Mouse (Mus musculus): ENCODE data around the gene Hsf5.

The Hsf5 gene

GRCm38 (mm10) chr11:87639206-87639605, 22.2 kb downstream of the Hsf5 start:
- DNase-seq (ENCODE audit: low spot score), result no peak

GRCm38 (mm10) chr11:87642865-87643264, 25.9 kb downstream of the Hsf5 start:
- DNase-seq (ENCODE audit: low spot score), result no peak

- DNase-seq (ENCODE audit: low spot score), result no peak
Observed at GRCm38 (mm10) chr11:87654693-87655092, 37.7 kb downstream of the Hsf5 start.

GRCm38 (mm10) chr11:87659216-87659615, 42.3 kb downstream of the Hsf5 start:
- DNase-seq (ENCODE audit: low spot score), result no peak

- peak; percentile 74 for DNase-seq (ENCODE audit: low spot score)
Observed at GRCm38 (mm10) chr11:87662407-87662806, 45.4 kb downstream of the Hsf5 start, which contains the start of gene Rnf43. Gene Rnf43 (plus strand): TSS chr11:87662722.

GRCm38 (mm10) chr11:87662822-87663221, 45.9 kb downstream of the Hsf5 start:
- DNase-seq (ENCODE audit: low spot score), result no peak

- no peak for DNase-seq (ENCODE audit: low spot score)
Observed at GRCm38 (mm10) chr11:87663948-87664347, 47.0 kb downstream of the Hsf5 start.

- no peak for DNase-seq (ENCODE audit: low spot score)
Observed at GRCm38 (mm10) chr11:87664521-87664920, 47.6 kb downstream of the Hsf5 start.

GRCm38 (mm10) chr11:87665224-87665623, 48.3 kb downstream of the Hsf5 start:
- DNase-seq (ENCODE audit: low spot score), result no peak

- no peak for DNase-seq (ENCODE audit: low spot score)
Observed at GRCm38 (mm10) chr11:87665658-87666057, 48.7 kb downstream of the Hsf5 start.

- DNase-seq (ENCODE audit: low spot score), result no peak
Observed at GRCm38 (mm10) chr11:87666256-87667035, 49.5 kb downstream of the Hsf5 start.

GRCm38 (mm10) chr11:87667107-87668090, 50.4 kb downstream of the Hsf5 start:
- DNase-seq (ENCODE audit: low spot score), result no peak

GRCm38 (mm10) chr11:87673282-87673681, 56.3 kb downstream of the Hsf5 start:
- no peak for DNase-seq (ENCODE audit: low spot score)

- DNase-seq (ENCODE audit: low spot score), result no peak
Observed at GRCm38 (mm10) chr11:87675606-87676005, 58.6 kb downstream of the Hsf5 start.

GRCm38 (mm10) chr11:87677756-87678155, 60.8 kb downstream of the Hsf5 start:
- DNase-seq (ENCODE audit: low spot score), result no peak

- DNase-seq (ENCODE audit: low spot score), result no peak
Observed at GRCm38 (mm10) chr11:87678545-87678944, 61.6 kb downstream of the Hsf5 start.

- DNase-seq (ENCODE audit: low spot score), result no peak
Observed at GRCm38 (mm10) chr11:87678976-87679375, 62.0 kb downstream of the Hsf5 start.

- DNase-seq (ENCODE audit: low spot score), result no peak
Observed at GRCm38 (mm10) chr11:87680786-87681185, 63.8 kb downstream of the Hsf5 start.

GRCm38 (mm10) chr11:87682096-87682495, 65.1 kb downstream of the Hsf5 start:
- DNase-seq (ENCODE audit: low spot score), result no peak

- no peak for DNase-seq (ENCODE audit: low spot score)
Observed at GRCm38 (mm10) chr11:87682838-87683571, 66.0 kb downstream of the Hsf5 start.

- DNase-seq (ENCODE audit: low spot score), result no peak
Observed at GRCm38 (mm10) chr11:87686407-87686806, 69.4 kb downstream of the Hsf5 start.

Data from adipocyte (in vitro differentiated cells).